Mouse (Mus musculus) hindbrain, embryonic 11.5 days (tissue): ENCODE data around the gene Tead4. TPM values are rescaled to one million over a fixed set of nuclear protein-coding genes. Genes with fewer than 3 reads are reported as not detected.
A peak's percentile ranks its signal among the peaks of the same experiment; 100 is the strongest.

Experiments used
- ATAC-seq: fragments of 200-750 bp; cut with Nextera tagmentation; 2 replicates; pipeline ENCODE4 v1.8.0; 2017; ENCODE audit warnings: mild to moderate bottlenecking, moderate TSS enrichment, moderate library complexity; ENCODE audit not compliant: low FRiP score
- DNase-seq: peaks from one replicate; pipeline ENCODE4 v3.0.0-alpha.2; 2015; ENCODE audit warnings: low spot score
- H3K27ac ChIP-seq: fragments of 300-500 bp; sonication (generic); 2 replicates; pipeline ENCODE4 v1.5.1; 2014; ENCODE audit warnings: mild to moderate bottlenecking, low read depth, low read length
- H3K27me3 ChIP-seq: fragments of 300-500 bp; sonication (generic); 2 replicates; pipeline ENCODE4 v1.6.1; 2014; ENCODE audit warnings: mild to moderate bottlenecking, low read length, moderate library complexity, mixed read lengths; ENCODE audit not compliant: control insufficient read depth, insufficient read depth
- H3K36me3 ChIP-seq: fragments of 300-500 bp; sonication (generic); 2 replicates; pipeline ENCODE4 v1.6.1; 2014; ENCODE audit warnings: mild to moderate bottlenecking, low read length, moderate library complexity, mixed read lengths; ENCODE audit not compliant: control insufficient read depth, insufficient read depth
- H3K4me1 ChIP-seq: fragments of 300-500 bp; sonication (generic); replicated peaks from 2 replicates; pipeline ENCODE4 v1.6.1; 2014; ENCODE audit warnings: low read length, mixed read lengths; ENCODE audit not compliant: control insufficient read depth, insufficient read depth
- H3K4me2 ChIP-seq: fragments of 300-500 bp; sonication (generic); replicated peaks from 2 replicates; pipeline ENCODE4 v1.6.1; 2014; ENCODE audit warnings: mild to moderate bottlenecking, low read depth, low read length
- H3K4me3 ChIP-seq: fragments of 300-500 bp; sonication (generic); 2 replicates; pipeline ENCODE4 v1.5.1; 2014; ENCODE audit warnings: low read depth, low read length
- H3K9ac ChIP-seq: fragments of 300-500 bp; sonication (generic); 2 replicates; pipeline ENCODE4 v1.6.1; 2014; ENCODE audit warnings: low read depth, low read length
- H3K9me3 ChIP-seq: fragments of 300-500 bp; sonication (generic); 2 replicates; pipeline ENCODE4 v1.6.1; 2016; ENCODE audit warnings: low read length; ENCODE audit not compliant: control insufficient read depth
- WGBS: fragments of 180-500 bp; shearing (Covaris S2); extraction: QIAGEN DNeasy Blood & Tissue Kit; methylation state at CpG from one replicate; pipeline ENCODE4 v1.1.7; 2014; 5-methylcytosine and 5-hydroxymethylcytosine counted together
- polyA plus RNA-seq: library from polyadenylated mRNA; unstranded; fragments of >200 nt; fragmentation: Nextera tagmentation; extraction: Ambion mirVana; gene quantifications from 2 replicates; pipeline ENCODE4 v1.2.1, GENCODE M21; 2014

Tead4 gene
- polyA plus RNA-seq: 1.4 and 1.7 TPM in 2 replicates

- Histone ChIP-seq H3K9ac (peak within 1 kb of the TSS; percentile 63), H3K4me3 (peak within 1 kb of the TSS; percentile 64), H3K27me3 (peaks cover 33% of the 10 kb centered on the region), H3K9me3 (no peaks in the 10 kb centered on the region), H3K36me3 (no peaks in the 10 kb centered on the region), H3K4me1 (peaks cover 2% of the 10 kb centered on the region), H3K4me2 (peak within 1 kb of the TSS; percentile 98), H3K27ac (no peak within 1 kb of the TSS)
- ATAC-seq (peak; percentile 72), DNase-seq (peak; percentile 67)
- WGBS: under 1% methylated on average over 79 of the region's 81 CpGs
Measured at GRCm38 (mm10) chr6:128300134-128301001, at the start of gene Tead4. Gene Tead4 (minus strand): TSS chr6:128300823.

- Histone ChIP-seq H3K4me1 (peaks cover 4% of the 10 kb centered on the region; the same call in 1 of the 2 replicates), H3K9ac (no peak overlapping the region), H3K4me3 (no peak overlapping the region), H3K4me2 (no peak overlapping the region), H3K27ac (no peak overlapping the region), H3K36me3 (no peaks in the 10 kb centered on the region), H3K27me3 (no peaks in the 10 kb centered on the region), H3K9me3 (no peaks in the 10 kb centered on the region)
- ATAC-seq (no peak), DNase-seq (no peak)
- 48% methylated on average over 7 of the region's 7 CpGs for WGBS
Measured at GRCm38 (mm10) chr6:128349711-128350110, 49.1 kb upstream of the Tead4 start.

GRCm38 (mm10) chr6:128346782-128347181, 46.2 kb upstream of the Tead4 start:
- no peaks in the 10 kb centered on the region for H3K4me1 ChIP-seq
- H3K27ac ChIP-seq: no peak overlapping the region
- H3K9ac ChIP-seq: no peak overlapping the region
- H3K9me3 ChIP-seq: no peaks in the 10 kb centered on the region
- H3K36me3 ChIP-seq: no peaks in the 10 kb centered on the region
- 95% methylated on average over 6 of the region's 6 CpGs for WGBS
- no peak overlapping the region for H3K4me3 ChIP-seq
- H3K27me3 ChIP-seq: no peaks in the 10 kb centered on the region
- H3K4me2 ChIP-seq: no peak overlapping the region
- DNase-seq: no peak
- no peak for ATAC-seq

GRCm38 (mm10) chr6:128345623-128346022, 45.0 kb upstream of the Tead4 start:
- no peaks in the 10 kb centered on the region for H3K36me3 ChIP-seq
- H3K4me2 ChIP-seq: no peak overlapping the region
- H3K9ac ChIP-seq: no peak overlapping the region
- H3K27ac ChIP-seq: no peak overlapping the region
- H3K9me3 ChIP-seq: no peaks in the 10 kb centered on the region
- WGBS: 91% methylated on average over 10 of the region's 10 CpGs
- no peaks in the 10 kb centered on the region for H3K4me1 ChIP-seq
- no peak overlapping the region for H3K4me3 ChIP-seq
- H3K27me3 ChIP-seq: no peaks in the 10 kb centered on the region
- ATAC-seq (no peak), DNase-seq (no peak)

GRCm38 (mm10) chr6:128341956-128342723, 41.5 kb upstream of the Tead4 start:
- H3K9me3 ChIP-seq: no peaks in the 10 kb centered on the region
- no peak overlapping the region for H3K27ac ChIP-seq
- no peak overlapping the region for H3K4me2 ChIP-seq
- H3K4me1 ChIP-seq: no peaks in the 10 kb centered on the region
- no peaks in the 10 kb centered on the region for H3K27me3 ChIP-seq
- ATAC-seq: no peak
- 95% methylated on average over 11 of the region's 11 CpGs for WGBS
- no peak for DNase-seq
- no peak overlapping the region for H3K9ac ChIP-seq
- no peak overlapping the region for H3K4me3 ChIP-seq
- H3K36me3 ChIP-seq: no peaks in the 10 kb centered on the region

- DNase-seq (no peak), ATAC-seq (no peak)
Measured at GRCm38 (mm10) chr6:128338876-128339275, 38.3 kb upstream of the Tead4 start.

GRCm38 (mm10) chr6:128337467-128337866, 36.8 kb upstream of the Tead4 start:
- Histone ChIP-seq H3K27me3 (no peaks in the 10 kb centered on the region), H3K4me3 (no peak overlapping the region), H3K4me2 (no peak overlapping the region), H3K27ac (no peak overlapping the region), H3K4me1 (no peaks in the 10 kb centered on the region), H3K36me3 (0 out of 2 replicates have a peak, but pooled peaks cover 2% of the 10 kb centered on the region), H3K9me3 (no peaks in the 10 kb centered on the region), H3K9ac (no peak overlapping the region)
- 83% methylated on average over 7 of the region's 7 CpGs for WGBS
- no peak for DNase-seq
- no peak for ATAC-seq

More at GRCm38 (mm10) chr6:128338876-128339275, 38.3 kb upstream of the Tead4 start:
- Histone ChIP-seq H3K9ac (no peak overlapping the region), H3K4me1 (no peaks in the 10 kb centered on the region), H3K4me2 (no peak overlapping the region), H3K9me3 (no peaks in the 10 kb centered on the region), H3K36me3 (0 out of 2 replicates have a peak, but pooled peaks cover 2% of the 10 kb centered on the region), H3K27me3 (no peaks in the 10 kb centered on the region), H3K27ac (no peak overlapping the region), H3K4me3 (no peak overlapping the region)
- whole genome bisulfite sequencing: 50% methylated on average over 5 of the region's 5 CpGs

- Histone ChIP-seq H3K27me3 (no peaks in the 10 kb centered on the region), H3K27ac (0 out of 2 replicates have a peak overlapping the region, but pooled peaks have one; percentile 0), H3K4me1 (no peaks in the 10 kb centered on the region), H3K36me3 (peaks cover 7% of the 10 kb centered on the region; the same call in 1 of the 2 replicates), H3K4me3 (no peak overlapping the region), H3K9me3 (no peaks in the 10 kb centered on the region), H3K4me2 (no peak overlapping the region), H3K9ac (no peak overlapping the region)
- 28% methylated on average over 12 of the region's 12 CpGs for WGBS
- DNase-seq (peak; percentile 86), ATAC-seq (peak; percentile 80)
Measured at GRCm38 (mm10) chr6:128334397-128335124, 33.9 kb upstream of the Tead4 start.
